Mouse (Mus musculus) cerebellum, adult 9-10 months (tissue): Measurements from ENCODE around the gene Gm45785.
A peak's percentile ranks its signal among the peaks of the same experiment; 100 is the strongest.

Experiments
- DNase-seq: peaks from one replicate; pipeline ENCODE4 v3.0.0; 2022

The Gm45785 gene

GRCm38 (mm10) chr7:140828171-140828881 lies 27.8 kb downstream of the Gm45785 start:
- peak; percentile 89 for DNase-seq

GRCm38 (mm10) chr7:140822731-140823130 lies 33.4 kb downstream of the Gm45785 start:
- DNase-seq: no peak

- peak; percentile 90 for DNase-seq
Measured at GRCm38 (mm10) chr7:140821653-140822329, 34.3 kb downstream of the Gm45785 start, which contains the start of gene Zfp941. Zfp941 (minus strand) TSS chr7:140822178.

- peak; percentile 65 for DNase-seq
Measured at GRCm38 (mm10) chr7:140821305-140821652, 34.9 kb downstream of the Gm45785 start.

GRCm38 (mm10) chr7:140820173-140820572 lies 36.0 kb downstream of the Gm45785 start:
- DNase-seq: no peak

GRCm38 (mm10) chr7:140812850-140813249 lies 43.3 kb downstream of the Gm45785 start:
- DNase-seq: no peak

GRCm38 (mm10) chr7:140811714-140812113 lies 44.4 kb downstream of the Gm45785 start:
- no peak for DNase-seq

GRCm38 (mm10) chr7:140810496-140810895 lies 45.6 kb downstream of the Gm45785 start:
- DNase-seq: no peak

- DNase-seq: no peak
Measured at GRCm38 (mm10) chr7:140805704-140806103, 50.4 kb downstream of the Gm45785 start.

GRCm38 (mm10) chr7:140802629-140803028 lies 53.5 kb downstream of the Gm45785 start:
- DNase-seq: no peak

GRCm38 (mm10) chr7:140798212-140798611 lies 57.9 kb downstream of the Gm45785 start:
- no peak for DNase-seq

GRCm38 (mm10) chr7:140797619-140798018 lies 58.5 kb downstream of the Gm45785 start:
- DNase-seq: no peak

- DNase-seq: no peak
Measured at GRCm38 (mm10) chr7:140793541-140793940, 62.6 kb downstream of the Gm45785 start.

GRCm38 (mm10) chr7:140788053-140788435 lies 68.1 kb downstream of the Gm45785 start:
- no peak for DNase-seq

- no peak for DNase-seq
Measured at GRCm38 (mm10) chr7:140787406-140788052, 68.6 kb downstream of the Gm45785 start, which contains the start of gene Syce1. Syce1 (minus strand) TSS chr7:140787852.

GRCm38 (mm10) chr7:140780548-140780947 lies 75.6 kb downstream of the Gm45785 start:
- no peak for DNase-seq
